Mouse (Mus musculus) layer of hippocampus, adult 11-12 months (tissue): Measurements from ENCODE around the gene Ppdpf.

Experiments used
- DNase-seq: peaks from one replicate; pipeline ENCODE4 v3.0.0; 2022; ENCODE audit warnings: low spot score

Ppdpf gene

DNA sequence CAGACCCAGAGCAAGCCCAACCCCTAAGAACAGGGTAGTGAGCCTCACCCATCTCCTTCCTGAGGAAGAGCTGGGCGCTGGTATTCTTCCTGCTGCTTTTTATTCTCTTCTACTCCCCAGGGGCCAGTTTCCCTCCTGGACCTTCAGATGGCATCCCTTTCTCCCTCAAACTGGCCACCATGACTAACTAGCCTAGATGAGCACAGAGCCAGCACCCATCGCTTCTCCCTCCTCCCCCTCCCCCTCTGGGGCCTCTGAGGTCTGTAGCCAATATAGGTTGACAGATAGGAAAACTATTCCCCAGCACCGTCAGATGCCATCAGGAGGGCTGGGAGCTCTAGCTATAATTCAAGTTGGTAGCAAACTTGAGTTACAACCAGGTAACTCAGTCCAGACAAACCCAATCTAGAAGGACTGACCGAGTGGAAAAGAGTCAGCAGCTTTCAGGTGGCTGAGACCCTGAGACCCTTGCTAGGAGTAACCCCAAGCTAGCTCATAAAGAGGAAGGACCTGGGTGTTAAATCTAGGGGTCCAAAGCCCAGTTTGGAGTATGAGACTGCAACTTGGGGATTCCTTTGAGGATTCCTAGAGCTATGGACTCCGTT is 31.9 kb downstream of the Ppdpf start:
- no peak for DNase-seq

DNA sequence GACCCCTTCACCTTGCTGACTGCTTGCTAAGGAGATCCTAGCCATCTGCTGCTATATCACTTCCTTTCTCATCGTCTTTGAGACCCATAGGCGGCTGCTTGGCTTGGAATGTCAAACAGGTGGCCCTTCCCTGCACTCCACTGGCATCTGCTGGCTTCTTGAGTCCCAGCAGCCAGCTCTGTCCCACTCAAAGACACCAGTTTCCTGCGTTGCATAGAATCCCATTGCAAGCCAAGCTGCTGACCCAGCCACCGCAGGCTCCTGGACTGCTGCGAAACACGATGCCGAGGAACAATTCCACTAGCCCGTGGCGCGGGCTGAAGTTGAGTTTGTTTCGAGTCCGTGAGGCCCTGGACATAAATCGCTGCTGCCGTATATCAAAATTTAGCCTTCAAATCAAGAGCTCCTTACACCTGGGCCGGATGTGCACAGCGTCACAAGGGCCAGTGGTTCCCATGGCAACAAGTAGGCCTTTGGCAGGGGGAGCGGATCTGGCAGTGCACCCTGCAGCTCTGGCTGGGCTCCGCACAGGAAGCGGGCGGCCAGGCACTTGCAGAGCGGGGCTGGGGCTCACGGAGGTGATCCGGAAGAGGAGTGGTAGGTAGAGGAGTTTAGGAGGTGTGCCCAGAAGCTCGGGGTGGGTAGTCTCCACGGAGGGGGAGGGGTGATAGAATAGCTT is 32.6 kb downstream of the Ppdpf start, which contains the start of gene Fndc11:
Gene Fndc11, plus strand, starts transcription at position 476 of the 679 bp plus-strand sequence.
- DNase-seq, result peak; percentile 40

DNA sequence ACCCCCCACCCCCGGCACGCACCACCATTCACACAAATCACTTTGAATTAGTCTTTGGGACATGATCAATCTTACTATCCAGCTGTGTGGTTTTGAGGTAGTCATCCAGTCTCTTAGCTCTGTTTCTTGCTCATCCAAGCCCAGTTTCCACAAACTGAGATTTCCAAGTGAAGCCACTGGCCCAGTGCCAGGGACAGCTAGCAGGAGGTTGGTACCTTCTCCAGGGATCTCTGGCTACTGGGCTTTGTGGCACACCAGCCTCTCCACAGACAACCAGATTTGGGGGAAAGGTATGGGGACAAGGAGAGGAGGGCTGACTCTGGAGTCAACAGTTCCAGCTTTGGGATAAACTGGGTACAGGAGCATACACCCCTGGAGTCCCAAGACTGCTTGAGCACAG is 33.3 kb downstream of the Ppdpf start:
- no peak for DNase-seq

DNA sequence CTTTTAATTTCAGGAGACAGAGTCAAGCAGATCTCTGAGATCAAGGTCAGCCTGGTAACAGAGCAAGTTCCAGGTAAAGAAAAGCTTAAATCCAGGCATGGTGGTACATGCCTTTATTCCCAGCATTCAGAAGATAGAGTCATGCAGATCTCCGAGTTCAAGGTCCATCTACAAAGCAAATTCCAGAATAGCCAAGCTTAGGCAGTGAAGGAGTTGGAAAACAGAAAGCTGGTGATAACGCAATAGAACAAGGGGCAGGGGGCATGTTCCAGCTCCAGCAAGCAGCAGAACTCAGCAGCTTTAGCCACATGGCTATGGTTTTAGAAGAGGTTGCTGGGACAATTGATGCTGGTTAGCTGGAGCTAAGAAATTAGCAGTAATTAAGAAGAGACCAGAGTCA is 37.9 kb downstream of the Ppdpf start:
- no peak for DNase-seq

DNA sequence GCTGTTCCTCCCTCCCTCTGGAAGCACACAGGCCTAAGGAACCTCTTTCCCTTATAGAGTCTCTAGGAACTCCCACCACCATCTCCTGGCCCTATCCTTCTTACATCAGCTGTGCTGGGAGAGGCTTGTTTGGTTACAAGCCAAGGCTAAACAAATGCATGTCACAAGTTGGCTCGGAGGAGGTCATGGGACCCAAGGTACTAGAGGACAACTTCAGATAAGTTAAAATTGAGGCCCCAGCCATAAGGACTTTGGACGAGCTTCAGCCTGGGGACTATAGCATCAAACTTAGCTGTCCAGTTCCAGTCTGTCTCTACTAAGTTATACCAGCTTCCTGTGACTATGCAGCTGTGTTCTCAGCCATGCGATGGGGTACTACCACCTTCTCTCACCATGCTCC is 40.1 kb downstream of the Ppdpf start:
- no peak for DNase-seq

DNA sequence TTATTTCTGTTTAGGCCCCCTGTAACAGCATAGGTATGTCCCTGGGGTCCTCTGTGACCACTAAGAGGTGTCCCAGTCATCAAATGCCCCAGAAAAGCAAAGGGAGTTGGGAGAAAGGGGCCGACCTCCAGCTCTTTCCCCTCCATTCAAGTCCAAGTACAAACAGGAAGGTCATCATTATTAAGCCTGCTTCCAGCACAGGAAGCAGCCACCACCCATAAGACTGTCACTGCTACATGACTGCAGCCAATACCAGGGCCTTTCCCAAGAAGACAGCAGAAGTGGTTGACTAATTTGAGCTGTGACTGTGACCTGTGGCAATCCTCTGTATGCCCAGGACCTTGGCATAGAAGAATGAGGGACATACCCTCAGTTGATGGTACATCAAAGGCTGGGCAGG is 41.3 kb downstream of the Ppdpf start:
- no peak for DNase-seq

DNA sequence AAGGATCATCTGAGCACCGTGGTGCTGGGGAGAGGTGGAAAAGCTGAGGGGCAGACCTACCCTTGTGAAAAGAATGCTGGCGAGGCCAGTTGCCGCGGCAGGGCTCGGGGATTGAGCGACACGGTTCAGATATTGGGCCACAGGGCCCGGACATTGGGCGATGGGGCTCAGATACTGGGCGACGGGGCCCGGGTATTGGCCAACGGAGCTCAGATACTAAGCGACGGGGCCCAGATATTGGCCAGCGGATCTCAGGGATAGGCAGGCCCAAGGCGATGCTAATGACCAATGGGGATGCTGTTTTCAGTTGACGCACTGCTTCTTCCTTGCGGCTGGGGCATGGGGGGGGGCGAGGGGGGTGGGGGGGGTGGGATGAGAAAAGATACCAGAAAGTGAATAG is 44.1 kb downstream of the Ppdpf start:
- DNase-seq, result no peak

DNA sequence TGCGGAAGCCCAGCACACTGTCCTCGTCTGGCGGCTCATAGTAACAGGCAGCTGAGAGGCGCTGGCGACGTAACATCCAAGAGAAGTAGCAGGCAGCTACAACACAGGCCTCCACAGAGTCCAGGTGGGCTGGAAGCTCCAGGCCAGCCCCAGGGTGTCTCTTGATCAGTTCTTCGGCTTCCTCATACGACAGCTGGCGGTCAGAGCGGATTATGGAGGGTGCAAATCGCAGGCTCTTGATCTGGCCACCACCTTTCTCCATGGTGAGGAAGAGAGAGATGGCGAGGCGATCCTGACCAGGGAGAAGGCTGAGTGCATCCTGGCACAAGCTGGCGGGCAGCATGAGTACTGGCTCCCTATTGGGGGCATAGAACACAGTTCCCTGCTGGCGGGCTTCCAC is 46.4 kb downstream of the Ppdpf start:
- no peak for DNase-seq

DNA sequence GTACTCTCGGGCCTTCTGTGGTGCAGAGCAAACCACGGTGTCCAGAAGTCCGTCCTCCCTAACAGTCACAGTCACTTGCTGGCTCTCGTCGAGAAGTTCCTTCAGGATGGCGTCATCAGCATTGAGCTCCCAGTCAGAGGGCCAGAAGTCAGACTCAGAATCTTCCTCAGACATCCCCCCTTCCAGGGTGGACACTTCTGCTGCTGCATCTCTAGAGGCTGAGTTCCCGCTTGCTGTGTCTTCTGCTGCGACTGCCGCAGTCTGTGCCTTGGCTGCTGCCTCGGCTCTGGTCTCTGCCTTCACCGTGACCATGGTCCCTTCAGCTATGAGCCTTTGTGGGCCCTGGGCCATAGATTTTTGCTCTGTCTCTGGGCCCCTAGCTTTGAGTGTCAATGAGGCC is 47.6 kb downstream of the Ppdpf start:
- no peak for DNase-seq

DNA sequence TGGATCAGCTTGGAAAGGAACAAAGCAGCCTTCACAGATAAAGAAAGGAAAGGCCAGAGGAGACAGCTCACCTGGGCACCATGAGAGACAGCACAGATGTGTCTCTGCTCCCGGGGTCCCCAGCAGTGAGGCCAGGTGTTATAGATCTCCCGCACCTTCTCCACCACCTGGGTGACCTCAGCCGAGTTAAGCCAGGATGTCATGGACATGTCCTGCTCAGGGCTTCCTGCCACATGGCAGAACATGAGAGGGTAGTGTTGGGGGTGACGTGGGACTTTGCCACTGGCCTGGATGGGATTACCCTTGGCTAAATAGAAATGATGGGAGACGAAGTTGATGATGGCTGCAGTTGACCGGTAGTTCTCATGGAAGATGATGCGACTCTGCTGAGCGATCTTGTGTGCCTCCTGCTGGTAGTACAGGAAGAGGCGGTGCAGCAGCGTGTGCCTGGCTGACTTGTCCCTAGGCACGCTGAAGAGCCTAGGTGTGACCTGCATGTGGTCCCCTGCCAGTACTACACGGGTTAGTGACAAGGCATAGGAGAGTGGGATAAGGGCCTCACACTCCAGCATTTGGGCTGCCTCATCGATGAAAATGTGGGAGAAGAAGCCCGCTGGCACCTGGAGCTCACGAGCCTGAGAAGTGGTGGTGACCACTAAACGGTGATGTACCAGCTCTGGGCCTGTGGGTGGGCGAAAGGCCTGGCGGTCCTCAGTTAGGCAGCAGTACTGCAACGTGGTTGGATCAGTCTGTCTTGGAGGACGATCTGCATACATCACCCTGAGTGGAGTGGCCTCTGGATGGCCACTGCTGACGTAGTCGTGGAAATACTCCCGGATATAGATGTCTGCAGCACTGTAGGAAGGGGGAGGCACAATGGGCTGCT is 48.9 kb downstream of the Ppdpf start:
- DNase-seq, result no peak

DNA sequence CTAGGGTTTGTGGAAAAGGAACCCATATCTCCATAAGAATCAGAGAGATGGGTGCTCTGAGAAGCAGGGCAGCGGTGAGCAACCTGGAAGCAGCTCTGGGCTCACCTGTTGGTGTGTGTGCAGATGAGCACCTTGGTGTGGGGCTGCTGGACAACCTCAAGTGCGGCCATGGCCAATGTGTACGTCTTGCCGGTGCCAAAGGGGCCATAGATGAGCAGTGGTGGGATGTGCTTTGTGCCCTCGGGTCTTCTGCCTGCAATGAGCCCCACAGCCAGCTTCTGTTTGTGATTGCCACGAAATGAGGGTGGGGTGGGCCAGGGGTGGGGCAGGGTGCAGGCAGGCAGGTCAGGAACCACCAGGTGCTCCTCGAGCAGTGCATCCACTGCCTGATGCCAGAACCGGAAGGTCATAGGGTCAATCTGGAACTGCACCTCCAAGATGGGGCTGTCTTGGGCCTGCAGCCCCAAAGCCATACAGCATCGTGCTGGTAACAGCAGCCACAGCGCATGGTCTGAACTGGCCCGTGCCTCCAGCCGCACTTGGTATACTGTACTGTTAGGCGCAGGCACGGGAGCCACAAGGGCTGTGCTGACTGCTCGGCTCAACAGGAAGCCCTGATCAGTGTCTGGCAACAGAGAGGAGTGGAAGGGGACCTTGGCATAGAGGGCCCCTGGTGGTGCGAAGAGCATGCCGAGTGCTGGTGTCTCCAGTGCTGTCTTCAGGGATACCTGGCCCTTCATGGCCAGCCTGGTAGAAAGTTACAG is 50.4 kb downstream of the Ppdpf start:
- no peak for DNase-seq

DNA sequence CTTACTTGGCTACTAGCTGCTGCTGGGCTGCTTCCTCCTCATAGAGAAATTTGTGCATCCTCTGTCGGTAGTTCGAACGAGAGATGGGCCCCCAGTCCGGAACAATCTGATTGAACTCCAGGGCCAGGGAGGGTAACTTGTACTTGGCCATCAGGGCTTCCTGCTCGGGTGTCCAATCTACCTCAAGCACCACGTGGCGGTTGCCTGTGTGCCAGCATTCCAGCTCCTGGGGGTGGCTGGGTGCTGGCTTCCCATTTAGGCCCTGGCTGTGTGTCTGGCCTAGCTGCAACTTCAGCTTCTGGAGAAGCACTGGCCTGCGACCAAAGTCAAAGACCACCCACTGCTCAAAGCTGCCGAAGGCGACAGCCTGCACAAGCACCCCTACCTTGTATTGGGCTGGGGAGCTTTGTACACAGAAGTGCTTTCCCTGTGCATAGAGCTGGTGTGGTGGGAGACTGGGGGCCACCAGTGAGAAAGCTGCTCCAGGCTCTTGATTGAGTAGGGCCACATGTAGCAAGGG is 51.1 kb downstream of the Ppdpf start:
- DNase-seq, result no peak
